Mouse (Mus musculus) liver, postnatal 0 days (tissue): ENCODE measurements at regions not wholly inside any gene's neighbourhood (a gene's known extent, or its start where the extent isn't known, plus 50 kb on each side); places are given as distances from the start of the nearest gene placed in this dataset.

ENCODE experiments used
- CTCF ChIP-seq: sonication (generic); IDR thresholded peaks from 2 replicates; pipeline ENCODE4 v1.5.1; 2016; ENCODE audit warnings: antibody characterized with exemption, low read depth
- EP300 ChIP-seq: IDR thresholded peaks from 2 replicates; pipeline ENCODE4 v1.6.1; 2016; ENCODE audit warnings: antibody characterized with exemption, low read depth, mild to moderate bottlenecking

GRCm38 (mm10) chr6:99933404-99933803 is 207.2 kb upstream of the Prok2 start:
- TF ChIP-seq EP300 = no peak
- TF ChIP-seq CTCF = no peak
